Mouse (Mus musculus) ES-Bruce4 (cell line): ENCODE measurements around the gene Dclk1.

Experiments used
- CTCF ChIP-seq: IDR thresholded peaks from one replicate; pipeline ENCODE4 v1.8.1; 2011; ENCODE audit warnings: low read depth, low read length
- POLR2A ChIP-seq: IDR thresholded peaks from one replicate; pipeline ENCODE4 v1.8.1; 2011; ENCODE audit warnings: low read length; ENCODE audit not compliant: insufficient read depth

GRCm38 (mm10) chr3:55244087-55244486 is 1.9 kb downstream of the Dclk1 start:
- TF ChIP-seq POLR2A (no peak), CTCF (no peak)
